Mouse (Mus musculus): Measurements from ENCODE around the gene Efna4. TPM values are rescaled to one million over a fixed set of nuclear protein-coding genes. Genes with fewer than 3 reads are reported as not detected.
A peak's percentile ranks its signal among the peaks of the same experiment; 100 is the strongest.

Gene Efna4
- polyA plus RNA-seq, 1 experiment: 0.64 TPM

DNA sequence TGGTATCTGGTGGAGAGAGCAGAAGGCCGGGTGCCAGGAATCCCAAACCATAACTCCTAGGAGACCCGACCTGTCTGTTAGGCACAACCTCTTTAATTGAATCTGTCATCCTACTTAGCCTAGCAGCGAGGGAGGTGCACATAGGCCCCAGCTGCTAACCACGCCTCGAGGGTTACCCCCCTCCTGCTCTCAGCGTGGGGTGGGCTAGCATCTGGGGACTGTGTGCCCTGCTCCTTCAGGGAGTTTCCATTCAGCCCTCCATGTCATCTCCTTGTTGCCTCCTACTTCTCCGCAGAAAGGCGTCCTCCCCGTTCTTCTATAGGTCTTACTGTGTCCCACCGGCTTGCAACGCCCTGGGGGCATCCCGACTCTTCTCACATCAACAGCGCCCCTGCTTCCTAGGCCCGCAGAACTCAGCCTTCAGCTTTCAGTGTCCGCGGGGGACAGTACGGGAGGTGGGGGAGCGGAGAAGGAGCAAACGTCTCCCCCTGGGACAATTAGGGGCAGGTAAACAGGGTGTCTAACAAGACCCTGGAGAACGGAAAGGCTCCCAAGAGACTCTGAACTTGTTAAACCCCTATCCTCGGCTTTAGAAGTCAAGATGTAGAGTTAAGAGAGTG, 18.7 kb downstream of the Efna4 start:
- no peak for TF ChIP-seq CTCF (IDR thresholded peaks at IDR 0.05; ENCODE audit: borderline replicate concordance, insufficient read depth, low read depth, low read length)
- TF ChIP-seq POLR2A (IDR thresholded peaks at IDR 0.05; ENCODE audit: borderline replicate concordance, insufficient read depth, low read length): no peak
- Histone ChIP-seq H3K4me1 (ENCODE audit: control insufficient read depth, insufficient read depth, low read length) (peaks cover 13% of the 10 kb centered on the region), H3K27ac (ENCODE audit: insufficient read depth, low read length) (no peak overlapping the region), H3K27me3 (ENCODE audit: control insufficient read depth, insufficient read depth, low read length) (peaks cover 6% of the 10 kb centered on the region; the same call in 1 of the 2 replicates), H3K4me3 (replicated peaks; ENCODE audit: insufficient read depth, low read depth, low read length) (no peak overlapping the region)
- 18% methylated on average over 21 of the region's 21 CpGs for WGBS
- no peak for DNase-seq

DNA sequence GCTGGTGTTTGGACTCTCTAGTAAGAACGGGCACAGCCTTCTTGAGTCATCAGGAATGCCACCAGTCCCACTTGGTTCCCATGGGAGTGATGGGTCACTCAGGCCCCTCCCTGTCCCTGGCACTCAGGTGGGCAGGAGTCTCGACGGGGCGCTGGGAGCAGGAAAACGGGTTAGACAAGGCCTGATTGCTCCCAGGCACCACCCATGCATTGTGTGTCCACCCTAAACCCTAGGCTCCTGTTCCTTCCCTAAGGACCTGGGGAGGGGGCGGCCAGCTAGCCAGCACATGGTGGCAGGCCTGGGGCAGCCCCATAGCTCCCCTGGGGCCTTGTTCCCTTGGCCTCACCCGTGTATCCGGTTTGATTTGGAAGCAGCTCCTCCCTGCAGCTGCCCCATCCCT, 19.5 kb downstream of the Efna4 start:
- 52% methylated on average over 8 of the region's 8 CpGs for WGBS
- no peak overlapping the region for H3K27ac ChIP-seq (ENCODE audit: insufficient read depth, low read length)

DNA sequence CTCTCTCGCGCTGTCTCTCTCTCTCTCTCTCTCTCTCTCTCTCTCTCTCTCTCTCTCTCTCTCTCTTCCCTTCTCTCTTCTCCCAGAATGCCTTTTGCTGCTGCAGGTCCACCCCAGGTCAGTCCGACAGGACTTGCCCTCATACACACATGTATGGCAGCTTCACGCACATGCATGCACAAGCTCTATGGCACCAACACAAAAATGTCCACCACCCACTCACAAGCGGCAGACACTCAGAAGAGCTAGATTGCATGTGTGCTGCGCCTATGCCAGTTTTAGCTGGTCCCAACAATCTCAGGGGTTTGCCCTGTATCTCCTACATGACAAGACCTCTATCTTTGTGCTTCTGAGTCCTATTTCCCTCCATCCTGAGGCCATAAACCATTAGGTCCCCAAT, 20.6 kb downstream of the Efna4 start:
- WGBS: 67% methylated on average over 6 of the region's 6 CpGs
- Histone ChIP-seq H3K4me1 (ENCODE audit: control insufficient read depth, insufficient read depth, low read length) (peaks cover 13% of the 10 kb centered on the region), H3K4me3 (replicated peaks; ENCODE audit: insufficient read depth, low read depth, low read length) (no peak overlapping the region), H3K27ac (ENCODE audit: insufficient read depth, low read length) (no peak overlapping the region), H3K27me3 (ENCODE audit: control insufficient read depth, insufficient read depth, low read length) (peaks cover 6% of the 10 kb centered on the region; the same call in 1 of the 2 replicates)
- no peak for DNase-seq
- no peak for TF ChIP-seq CTCF (IDR thresholded peaks at IDR 0.05; ENCODE audit: borderline replicate concordance, insufficient read depth, low read depth, low read length)
- TF ChIP-seq POLR2A (IDR thresholded peaks at IDR 0.05; ENCODE audit: borderline replicate concordance, insufficient read depth, low read length): no peak

More for the DNA sequence above, 19.5 kb downstream of the Efna4 start:
- Histone ChIP-seq H3K4me3 (replicated peaks; ENCODE audit: insufficient read depth, low read depth, low read length) (no peak overlapping the region), H3K4me1 (ENCODE audit: control insufficient read depth, insufficient read depth, low read length) (peaks cover 13% of the 10 kb centered on the region), H3K27me3 (ENCODE audit: control insufficient read depth, insufficient read depth, low read length) (peaks cover 6% of the 10 kb centered on the region; the same call in 1 of the 2 replicates)
- no peak for TF ChIP-seq CTCF (IDR thresholded peaks at IDR 0.05; ENCODE audit: borderline replicate concordance, insufficient read depth, low read depth, low read length)
- TF ChIP-seq POLR2A (IDR thresholded peaks at IDR 0.05; ENCODE audit: borderline replicate concordance, insufficient read depth, low read length): no peak
- no peak for DNase-seq

DNA sequence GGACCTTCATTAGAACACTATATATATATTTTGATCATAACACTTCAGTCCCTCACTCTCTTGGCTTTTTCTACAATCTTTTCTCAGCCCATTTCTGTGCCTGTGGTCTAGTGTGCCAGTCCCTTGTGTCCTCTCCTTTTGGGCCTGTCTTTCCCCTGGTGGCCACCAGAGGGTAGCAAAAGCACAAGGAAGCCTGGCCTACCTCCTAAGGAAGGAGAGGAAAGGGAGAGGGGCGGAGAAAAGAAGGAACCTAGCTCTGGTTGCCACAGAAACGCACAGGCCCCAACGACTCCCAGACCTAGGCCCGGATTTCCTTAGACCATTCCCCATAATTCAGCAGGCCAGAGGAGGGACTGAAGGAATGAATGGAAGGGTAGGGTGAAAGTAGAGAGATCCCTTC, 21.0 kb downstream of the Efna4 start:
- 4% methylated on average over 4 of the region's 4 CpGs for WGBS
- DNase-seq: peak; percentile 83 to 89
- H3K4me3 ChIP-seq (replicated peaks; ENCODE audit: insufficient read depth, low read depth, low read length): no peak overlapping the region
- no peak overlapping the region for H3K27ac ChIP-seq (ENCODE audit: insufficient read depth, low read length)
- peaks cover 6% of the 10 kb centered on the region; the same call in 1 of the 2 replicates for H3K27me3 ChIP-seq (ENCODE audit: control insufficient read depth, insufficient read depth, low read length)
- peaks cover 12% of the 10 kb centered on the region for H3K4me1 ChIP-seq (ENCODE audit: control insufficient read depth, insufficient read depth, low read length)
- TF ChIP-seq POLR2A (IDR thresholded peaks at IDR 0.05; ENCODE audit: borderline replicate concordance, insufficient read depth, low read length): no peak
- peak; percentile 87 for TF ChIP-seq CTCF (IDR thresholded peaks at IDR 0.05; ENCODE audit: borderline replicate concordance, insufficient read depth, low read depth, low read length)

DNA sequence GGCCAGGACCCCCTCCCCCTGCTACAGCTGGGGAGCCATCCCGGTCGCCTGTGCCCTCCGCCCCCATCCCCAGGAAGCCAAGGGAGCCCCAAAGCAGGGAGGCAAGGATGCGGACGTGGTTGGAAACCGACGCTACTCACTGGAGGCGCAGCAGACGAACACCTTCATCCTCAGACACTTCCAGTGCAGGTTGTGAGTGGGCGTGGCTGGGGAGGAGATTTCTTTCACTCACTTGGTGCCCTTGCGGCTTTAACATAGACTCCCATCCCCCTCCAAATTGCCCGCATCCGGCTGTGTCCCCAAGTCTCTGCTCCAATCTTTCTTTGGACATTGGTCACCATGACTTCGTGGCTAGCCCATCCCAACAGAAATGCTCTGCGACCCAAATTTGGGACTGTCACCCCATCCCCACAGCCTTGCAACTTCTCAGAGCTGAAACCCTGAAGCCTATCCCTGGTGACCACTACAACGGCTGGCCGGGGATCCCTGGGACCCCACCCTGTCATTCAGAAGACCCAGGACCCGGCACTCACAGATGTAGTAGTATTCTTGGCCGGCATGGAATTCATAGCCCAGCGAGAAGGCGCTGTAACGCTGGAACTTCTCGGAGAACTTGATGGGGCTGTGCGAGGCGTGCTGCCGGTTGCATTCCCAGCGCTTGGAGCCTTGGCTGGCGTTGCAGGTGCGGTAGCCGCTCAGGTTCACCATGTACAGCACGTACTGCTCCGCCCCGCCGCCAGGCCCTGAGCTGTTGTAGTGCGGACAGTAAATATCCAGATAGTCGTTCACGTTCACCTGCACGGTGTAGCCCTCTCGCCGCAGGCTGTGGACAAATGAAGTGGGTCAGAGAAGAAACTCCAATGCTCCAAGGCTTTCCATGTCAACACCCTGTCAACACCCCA, 21.6 kb downstream of the Efna4 start:
- WGBS: 14% methylated on average over 40 of the region's 40 CpGs
- H3K4me3 ChIP-seq (replicated peaks; ENCODE audit: insufficient read depth, low read depth, low read length): peak overlapping the region; percentile 13
- H3K4me1 ChIP-seq (ENCODE audit: control insufficient read depth, insufficient read depth, low read length): peaks cover 8% of the 10 kb centered on the region
- no peak for TF ChIP-seq CTCF (IDR thresholded peaks at IDR 0.05; ENCODE audit: borderline replicate concordance, insufficient read depth, low read depth, low read length)
- TF ChIP-seq POLR2A (IDR thresholded peaks at IDR 0.05; ENCODE audit: borderline replicate concordance, insufficient read depth, low read length): no peak
- H3K27me3 ChIP-seq (ENCODE audit: control insufficient read depth, insufficient read depth, low read length): peaks cover 5% of the 10 kb centered on the region; the same call in 1 of the 2 replicates
- DNase-seq: peak in 1 of 2 experiments; percentile 37
- no peak overlapping the region for H3K27ac ChIP-seq (ENCODE audit: insufficient read depth, low read length)

DNA sequence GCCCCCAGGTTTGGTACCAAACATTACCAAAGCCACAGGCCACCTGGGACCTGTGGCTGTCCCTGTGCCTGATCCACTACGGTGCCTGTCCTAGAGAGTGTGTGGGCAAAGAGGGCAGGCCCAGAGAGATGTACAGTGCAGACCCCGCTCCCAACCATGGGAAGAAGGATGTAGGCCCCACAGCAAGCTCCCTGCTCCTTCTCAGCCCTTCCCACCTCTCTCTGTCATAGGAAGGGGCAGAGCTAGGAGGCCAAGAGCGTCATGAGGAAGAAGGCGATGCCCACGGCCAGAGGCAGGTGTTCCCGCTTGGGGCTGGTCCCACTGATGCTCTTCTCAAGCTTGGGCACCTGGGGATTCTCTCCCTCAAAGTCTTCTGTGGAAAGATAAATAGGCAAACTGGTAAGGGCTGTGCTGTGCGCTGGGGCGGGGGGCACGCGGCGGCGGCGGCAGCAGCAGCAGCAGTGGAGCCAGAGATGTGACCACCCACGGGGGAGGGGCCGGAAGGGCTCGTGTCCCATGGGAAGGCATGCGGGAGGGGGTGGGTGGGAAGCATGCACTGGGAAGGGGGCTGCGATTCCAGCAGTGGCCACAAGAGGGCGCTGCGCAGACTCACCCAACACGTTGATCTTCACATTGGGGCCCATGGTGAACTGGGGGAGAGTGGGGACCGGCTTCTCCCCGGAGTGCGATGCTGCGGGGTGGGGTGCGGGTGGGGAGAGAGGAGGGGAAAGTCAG, 22.5 kb downstream of the Efna4 start:
- no peak overlapping the region for H3K27ac ChIP-seq (ENCODE audit: insufficient read depth, low read length)
- no peak overlapping the region for H3K4me3 ChIP-seq (replicated peaks; ENCODE audit: insufficient read depth, low read depth, low read length)

DNA sequence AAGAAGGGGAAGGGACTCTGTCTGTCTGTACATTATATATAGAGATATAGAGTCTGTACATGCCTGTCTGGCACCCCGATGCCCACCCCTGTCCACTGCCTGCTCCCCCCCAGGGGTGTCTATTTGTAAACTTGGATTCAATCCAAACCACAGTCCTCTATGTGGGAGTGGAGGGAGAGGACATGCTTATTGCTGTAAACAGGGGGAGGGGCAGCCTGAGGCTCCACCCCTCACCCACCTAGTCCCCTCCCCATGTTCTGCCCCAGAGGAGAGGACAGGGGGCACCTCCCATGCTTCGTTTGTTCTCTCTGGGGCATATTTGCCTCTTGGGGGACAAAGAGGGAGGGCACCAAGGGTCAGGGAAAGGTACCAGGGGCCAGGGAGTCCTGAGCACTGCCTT, 23.0 kb downstream of the Efna4 start:
- no peak overlapping the region for H3K4me3 ChIP-seq (replicated peaks; ENCODE audit: insufficient read depth, low read depth, low read length)
- no peaks in the 10 kb centered on the region; the same call in 1 of the 2 replicates for H3K27me3 ChIP-seq (ENCODE audit: control insufficient read depth, insufficient read depth, low read length)
- WGBS: 28% methylated on average over 2 of the region's 2 CpGs

More for the DNA sequence above, 22.5 kb downstream of the Efna4 start:
- peak; percentile 58 to 75 for DNase-seq
- Histone ChIP-seq H3K27me3 (ENCODE audit: control insufficient read depth, insufficient read depth, low read length) (peaks cover 2% of the 10 kb centered on the region; the same call in 1 of the 2 replicates), H3K4me1 (ENCODE audit: control insufficient read depth, insufficient read depth, low read length) (peaks cover 5% of the 10 kb centered on the region)
- WGBS: 7% methylated on average over 26 of the region's 26 CpGs
- TF ChIP-seq POLR2A (IDR thresholded peaks at IDR 0.05; ENCODE audit: borderline replicate concordance, insufficient read depth, low read length) (no peak), CTCF (IDR thresholded peaks at IDR 0.05; ENCODE audit: borderline replicate concordance, insufficient read depth, low read depth, low read length) (peak; percentile 74)

More for the DNA sequence above, 23.0 kb downstream of the Efna4 start:
- no peak for DNase-seq
- peaks cover 5% of the 10 kb centered on the region; the same call in 1 of the 2 replicates for H3K4me1 ChIP-seq (ENCODE audit: control insufficient read depth, insufficient read depth, low read length)
- TF ChIP-seq CTCF (IDR thresholded peaks at IDR 0.05; ENCODE audit: borderline replicate concordance, insufficient read depth, low read depth, low read length) (no peak), POLR2A (IDR thresholded peaks at IDR 0.05; ENCODE audit: borderline replicate concordance, insufficient read depth, low read length) (no peak)
- no peak overlapping the region for H3K27ac ChIP-seq (ENCODE audit: insufficient read depth, low read length)
